Comparison of ENCODE assay signal across 31 mouse cellular contexts in the genomic region with DNA sequence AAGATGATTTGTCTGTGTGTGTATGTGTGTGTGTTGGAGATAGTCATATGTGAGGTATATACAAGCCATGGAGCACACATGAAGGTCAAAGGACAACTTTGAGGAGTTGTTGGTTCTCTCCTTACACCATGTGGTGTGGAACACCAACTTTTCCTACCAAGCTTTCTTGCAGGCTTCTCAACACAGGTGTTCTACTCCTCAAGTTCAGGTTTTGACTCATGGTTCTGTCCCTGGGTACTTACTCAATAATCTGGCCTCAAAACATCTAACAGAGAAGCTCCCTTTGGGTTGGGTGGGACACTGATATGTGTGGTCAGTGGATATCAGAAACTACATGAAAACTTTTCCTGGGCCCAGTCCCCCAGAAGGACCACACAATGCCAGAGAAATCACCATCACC.
"Had no signal": no experiment of that assay in that cellular context is flagged by ENCODE, and none has a peak within 500 bp of the region (broad histone marks: within the 10 kb centered on the region; RNA-seq: fewer than 3 reads in every experiment).

No protein-coding gene starts in this region.

- H3K36me3 ChIP-seq: limb, embryonic 10.5 days; limb, embryonic 12.5 days; limb, embryonic 13.5 days; limb, embryonic 15.5 days; liver, embryonic 12.5 days; liver, embryonic 13.5 days; lung, embryonic 15.5 days; midbrain, embryonic 10.5 days; midbrain, embryonic 12.5 days; midbrain, embryonic 13.5 days; midbrain, embryonic 15.5 days; neural tube, embryonic 12.5 days had no signal

- ATAC-seq: liver, embryonic 12.5 days; liver, postnatal 0 days; lung, postnatal 0 days; midbrain, embryonic 13.5 days; midbrain, embryonic 15.5 days; midbrain, embryonic 16.5 days had no signal

- H3K9ac ChIP-seq: limb, embryonic 12.5 days; limb, embryonic 13.5 days; limb, embryonic 15.5 days; liver, embryonic 12.5 days; liver, embryonic 13.5 days; liver, embryonic 14.5 days; liver, postnatal 0 days; lung, embryonic 14.5 days; lung, embryonic 15.5 days; midbrain, embryonic 12.5 days; midbrain, embryonic 13.5 days; midbrain, embryonic 15.5 days; neural tube, embryonic 12.5 days had no signal

- H3K27ac ChIP-seq: left cerebral cortex, adult 2 months; limb, embryonic 10.5 days; limb, embryonic 12.5 days; limb, embryonic 13.5 days; limb, embryonic 15.5 days; liver, embryonic 12.5 days; liver, embryonic 14.5 days; lung, embryonic 15.5 days; macrophage; midbrain, embryonic 10.5 days; midbrain, embryonic 12.5 days; midbrain, embryonic 13.5 days; midbrain, embryonic 15.5 days; neural tube, embryonic 12.5 days had no signal

- H3K9me3 ChIP-seq: limb, embryonic 10.5 days; limb, embryonic 12.5 days; limb, embryonic 13.5 days; limb, embryonic 15.5 days; liver, embryonic 12.5 days; liver, embryonic 13.5 days; lung, embryonic 15.5 days; megakaryocyte, embryonic 14.5 days; midbrain, embryonic 10.5 days; midbrain, embryonic 12.5 days; midbrain, embryonic 13.5 days; midbrain, embryonic 15.5 days; neural tube, embryonic 12.5 days had no signal

- H3K4me2 ChIP-seq: limb, embryonic 12.5 days; limb, embryonic 13.5 days; limb, embryonic 15.5 days; liver, embryonic 11.5 days; liver, embryonic 12.5 days; liver, embryonic 13.5 days; lung, embryonic 14.5 days; lung, embryonic 15.5 days; midbrain, embryonic 11.5 days; midbrain, embryonic 12.5 days; midbrain, embryonic 13.5 days; midbrain, embryonic 15.5 days; neural tube, embryonic 12.5 days had no signal

- H3K4me3 ChIP-seq: left cerebral cortex, adult 2 months; limb, embryonic 10.5 days; limb, embryonic 12.5 days; limb, embryonic 13.5 days; limb, embryonic 15.5 days; liver, embryonic 12.5 days; liver, embryonic 13.5 days; lung, embryonic 15.5 days; megakaryocyte, embryonic 14.5 days; midbrain, embryonic 10.5 days; midbrain, embryonic 12.5 days; midbrain, embryonic 13.5 days; midbrain, embryonic 15.5 days; myocyte; neural tube, embryonic 12.5 days had no signal

- H3K4me1 ChIP-seq: limb, embryonic 13.5 days; limb, embryonic 15.5 days; lung, embryonic 15.5 days; midbrain, embryonic 12.5 days; midbrain, embryonic 15.5 days had no signal

- DNase-seq: left cerebral cortex, postnatal 4 days; liver, embryonic 13.5 days; liver, postnatal 0 days; lung, adult 18-20 months; lung, adult 2 months; lung, embryonic 14.5 days; lung, postnatal 10 days; lung, postnatal 14 days; lung, postnatal 36 days; lung, postnatal 4 days; midbrain, embryonic 14.5 days had no signal

- H3K27me3 ChIP-seq: limb, embryonic 12.5 days; limb, embryonic 13.5 days; limb, embryonic 15.5 days; liver, embryonic 12.5 days; liver, embryonic 13.5 days; lung, embryonic 15.5 days; megakaryocyte, embryonic 14.5 days; midbrain, embryonic 12.5 days; midbrain, embryonic 13.5 days; midbrain, embryonic 15.5 days; neural tube, embryonic 12.5 days had no signal
